Mouse (Mus musculus) heart, embryonic 13.5 days (tissue): Measurements from ENCODE around the gene Spen. TPM values are rescaled to one million over a fixed set of nuclear protein-coding genes. Genes with fewer than 3 reads are reported as not detected.
A peak's percentile ranks its signal among the peaks of the same experiment; 100 is the strongest.

Experiments
- ATAC-seq: fragments of 200-750 bp; cut with Nextera tagmentation; 2 replicates; pipeline ENCODE4 v1.8.0; 2017; ENCODE audit warnings: moderate TSS enrichment; ENCODE audit not compliant: insufficient number of reproducible peaks, low FRiP score, low TSS enrichment; ENCODE audit errors: extremely low read depth
- H3K27ac ChIP-seq: fragments of 300-500 bp; sonication (generic); replicated peaks from 2 replicates; pipeline ENCODE4 v1.5.1; 2015; ENCODE audit warnings: moderate library complexity, mild to moderate bottlenecking, inconsistent platforms
- H3K27me3 ChIP-seq: fragments of 300-500 bp; sonication (generic); replicated peaks from 2 replicates; pipeline ENCODE4 v1.6.1; 2015; ENCODE audit warnings: mild to moderate bottlenecking, inconsistent platforms
- H3K36me3 ChIP-seq: fragments of 300-500 bp; sonication (generic); 2 replicates; pipeline ENCODE4 v1.6.1; 2015; ENCODE audit warnings: mild to moderate bottlenecking, inconsistent platforms
- H3K4me1 ChIP-seq: fragments of 300-500 bp; sonication (generic); 2 replicates; pipeline ENCODE4 v1.6.1; 2015; ENCODE audit warnings: inconsistent platforms
- H3K4me2 ChIP-seq: fragments of 300-500 bp; sonication (generic); 2 replicates; pipeline ENCODE4 v1.6.1; 2015; ENCODE audit warnings: inconsistent platforms, mild to moderate bottlenecking, moderate library complexity
- H3K4me3 ChIP-seq: fragments of 300-500 bp; sonication (generic); 2 replicates; pipeline ENCODE4 v1.5.1; 2015; ENCODE audit warnings: moderate library complexity, mild to moderate bottlenecking, inconsistent platforms
- H3K9ac ChIP-seq: fragments of 300-500 bp; sonication (generic); 2 replicates; pipeline ENCODE4 v1.6.1; 2015; ENCODE audit warnings: inconsistent platforms, mild to moderate bottlenecking, moderate library complexity
- H3K9me3 ChIP-seq: fragments of 300-500 bp; sonication (generic); 2 replicates; pipeline ENCODE4 v1.6.1; 2016; ENCODE audit warnings: inconsistent platforms
- WGBS: fragments of 180-500 bp; shearing (Covaris S2); methylation state at CpG from one replicate; pipeline ENCODE4 v1.1.7; 2015; ENCODE audit warnings: mixed read lengths; 5-methylcytosine and 5-hydroxymethylcytosine counted together
- polyA plus RNA-seq: library from polyadenylated mRNA; unstranded; fragments of >200 nt; fragmentation: Nextera tagmentation; extraction: Ambion mirVana; gene quantifications from 2 replicates; pipeline ENCODE4 v1.2.1, GENCODE M21; 2015

Gene Spen
- polyA plus RNA-seq, 1 experiment from 2014 or later: 6.6 TPM

GRCm38 (mm10) chr4:141429381-141429780 is 109.0 kb downstream of the Spen start:
- Histone ChIP-seq H3K36me3 (peaks cover 4% of the 10 kb centered on the region), H3K9me3 (no peaks in the 10 kb centered on the region), H3K4me1 (peaks cover 31% of the 10 kb centered on the region), H3K27me3 (peaks cover 5% of the 10 kb centered on the region; the same call in 1 of the 2 replicates), H3K27ac (peak overlapping the region; percentile 45; the same call in 1 of the 2 replicates), H3K4me2 (no peak overlapping the region), H3K9ac (no peak overlapping the region), H3K4me3 (no peak overlapping the region)
- 70% methylated on average over 6 of the region's 6 CpGs for WGBS
- no peak for ATAC-seq

- no peak for ATAC-seq
- no peaks in the 10 kb centered on the region for H3K9me3 ChIP-seq
- H3K36me3 ChIP-seq: peaks cover 19% of the 10 kb centered on the region
- H3K9ac ChIP-seq: no peak overlapping the region
- peaks cover 5% of the 10 kb centered on the region; the same call in 1 of the 2 replicates for H3K27me3 ChIP-seq
- WGBS: 86% methylated on average over 13 of the region's 13 CpGs
- peaks cover 42% of the 10 kb centered on the region for H3K4me1 ChIP-seq
- peak overlapping the region; percentile 98 for H3K27ac ChIP-seq
- no peak overlapping the region for H3K4me2 ChIP-seq
- no peak overlapping the region for H3K4me3 ChIP-seq
These were observed 110.5 kb downstream of the Spen start for GRCm38 (mm10) chr4:141427921-141428320.

GRCm38 (mm10) chr4:141426796-141427745 is 111.3 kb downstream of the Spen start:
- peaks cover 42% of the 10 kb centered on the region for H3K4me1 ChIP-seq
- no peaks in the 10 kb centered on the region for H3K9me3 ChIP-seq
- peaks cover 20% of the 10 kb centered on the region for H3K36me3 ChIP-seq
- peak overlapping the region; percentile 99 for H3K9ac ChIP-seq
- peaks cover 5% of the 10 kb centered on the region; the same call in 1 of the 2 replicates for H3K27me3 ChIP-seq
- no peak for ATAC-seq
- H3K27ac ChIP-seq: peak overlapping the region; percentile 98
- WGBS: 59% methylated on average over 10 of the region's 10 CpGs
- peak overlapping the region; percentile 90 for H3K4me2 ChIP-seq
- peak overlapping the region; percentile 81; the same call in 1 of the 2 replicates for H3K4me3 ChIP-seq

GRCm38 (mm10) chr4:141425484-141426479 is 112.6 kb downstream of the Spen start:
- no peaks in the 10 kb centered on the region for H3K9me3 ChIP-seq
- H3K27ac ChIP-seq: peak overlapping the region; percentile 98
- peak overlapping the region; percentile 90 for H3K4me2 ChIP-seq
- peak overlapping the region; percentile 81 for H3K4me3 ChIP-seq
- peaks cover 54% of the 10 kb centered on the region for H3K4me1 ChIP-seq
- WGBS: 2% methylated on average over 36 of the region's 36 CpGs
- peaks cover 20% of the 10 kb centered on the region for H3K36me3 ChIP-seq
- ATAC-seq: peak; percentile 58
- peak overlapping the region; percentile 99 for H3K9ac ChIP-seq
- H3K27me3 ChIP-seq: peaks cover 5% of the 10 kb centered on the region; the same call in 1 of the 2 replicates

GRCm38 (mm10) chr4:141423691-141424431 is 114.5 kb downstream of the Spen start:
- Histone ChIP-seq H3K36me3 (peaks cover 20% of the 10 kb centered on the region), H3K27me3 (peaks cover 5% of the 10 kb centered on the region; the same call in 1 of the 2 replicates), H3K9ac (peak overlapping the region; percentile 99), H3K4me2 (peak overlapping the region; percentile 90), H3K4me1 (peaks cover 73% of the 10 kb centered on the region), H3K9me3 (no peaks in the 10 kb centered on the region), H3K4me3 (peak overlapping the region; percentile 81), H3K27ac (peak overlapping the region; percentile 98)
- WGBS: 38% methylated on average over 13 of the region's 13 CpGs
- ATAC-seq: no peak

GRCm38 (mm10) chr4:141423288-141423687 is 115.1 kb downstream of the Spen start:
- peaks cover 5% of the 10 kb centered on the region; the same call in 1 of the 2 replicates for H3K27me3 ChIP-seq
- WGBS: 49% methylated on average over 5 of the region's 5 CpGs
- H3K4me3 ChIP-seq: peak overlapping the region; percentile 81
- peak overlapping the region; percentile 90 for H3K4me2 ChIP-seq
- peak overlapping the region; percentile 98 for H3K27ac ChIP-seq
- H3K9me3 ChIP-seq: no peaks in the 10 kb centered on the region
- H3K9ac ChIP-seq: peak overlapping the region; percentile 99
- peaks cover 73% of the 10 kb centered on the region for H3K4me1 ChIP-seq
- H3K36me3 ChIP-seq: peaks cover 20% of the 10 kb centered on the region
- ATAC-seq: no peak

- WGBS: 37% methylated on average over 5 of the region's 5 CpGs
- no peak for ATAC-seq
- Histone ChIP-seq H3K4me3 (peak overlapping the region; percentile 81), H3K4me2 (peak overlapping the region; percentile 90), H3K9me3 (no peaks in the 10 kb centered on the region), H3K27me3 (peaks cover 5% of the 10 kb centered on the region; the same call in 1 of the 2 replicates), H3K4me1 (peaks cover 73% of the 10 kb centered on the region), H3K36me3 (peaks cover 20% of the 10 kb centered on the region), H3K9ac (peak overlapping the region; percentile 99), H3K27ac (peak overlapping the region; percentile 98)
These were observed 115.6 kb downstream of the Spen start for GRCm38 (mm10) chr4:141422841-141423240.

- Histone ChIP-seq H3K9ac (peak overlapping the region; percentile 99), H3K36me3 (peaks cover 20% of the 10 kb centered on the region), H3K4me2 (peak overlapping the region; percentile 90), H3K27me3 (peaks cover 5% of the 10 kb centered on the region; the same call in 1 of the 2 replicates), H3K4me1 (peaks cover 61% of the 10 kb centered on the region), H3K4me3 (peak overlapping the region; percentile 81), H3K9me3 (no peaks in the 10 kb centered on the region), H3K27ac (peak overlapping the region; percentile 98)
- WGBS: 21% methylated on average over 14 of the region's 14 CpGs
- ATAC-seq: peak; percentile 45; the same call in 1 of the 2 replicates
These were observed 117.0 kb downstream of the Spen start for GRCm38 (mm10) chr4:141421423-141421822.

- Histone ChIP-seq H3K4me3 (peak overlapping the region; percentile 81), H3K9me3 (no peaks in the 10 kb centered on the region), H3K36me3 (peaks cover 20% of the 10 kb centered on the region), H3K4me2 (peak overlapping the region; percentile 90), H3K4me1 (peaks cover 56% of the 10 kb centered on the region), H3K27me3 (peaks cover 5% of the 10 kb centered on the region; the same call in 1 of the 2 replicates), H3K9ac (peak overlapping the region; percentile 99), H3K27ac (peak overlapping the region; percentile 98)
- WGBS: 16% methylated on average over 9 of the region's 9 CpGs
- no peak for ATAC-seq
These were observed 117.5 kb downstream of the Spen start for GRCm38 (mm10) chr4:141420886-141421285.

GRCm38 (mm10) chr4:141420192-141420829 is 118.1 kb downstream of the Spen start, which contains the start of gene Hspb7:
TSS of gene Hspb7 (plus strand) at chr4:141420779.
- WGBS: 27% methylated on average over 9 of the region's 9 CpGs
- H3K4me1 ChIP-seq: peaks cover 50% of the 10 kb centered on the region
- H3K27ac ChIP-seq: peak within 1 kb of the TSS; percentile 98
- H3K9ac ChIP-seq: peak within 1 kb of the TSS; percentile 99
- no peak for ATAC-seq
- peaks cover 20% of the 10 kb centered on the region for H3K36me3 ChIP-seq
- H3K27me3 ChIP-seq: peaks cover 5% of the 10 kb centered on the region; the same call in 1 of the 2 replicates
- peak within 1 kb of the TSS; percentile 90 for H3K4me2 ChIP-seq
- H3K4me3 ChIP-seq: peak within 1 kb of the TSS; percentile 81
- H3K9me3 ChIP-seq: no peaks in the 10 kb centered on the region
